Mouse (Mus musculus): ENCODE data around the gene Slc25a54.

DNA sequence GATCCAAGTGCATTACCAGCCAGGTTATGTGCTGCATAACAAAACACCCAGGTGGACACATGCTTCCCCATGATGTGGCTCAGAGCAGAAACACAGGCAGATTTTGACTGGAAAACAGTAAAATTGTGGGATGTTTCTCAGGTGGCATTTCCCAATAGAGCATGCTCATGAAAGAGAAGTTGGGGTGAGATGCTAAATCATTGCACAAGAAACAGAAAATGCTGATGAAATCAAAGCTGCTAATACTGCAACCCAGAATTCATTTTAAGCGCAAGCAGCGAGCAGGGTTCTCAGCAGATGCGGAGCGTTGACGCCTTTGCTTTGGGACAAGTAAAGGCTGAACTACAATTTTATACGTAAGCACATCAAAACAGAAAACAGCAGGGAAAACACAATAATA is 73.1 kb downstream of the Slc25a54 start:
- TF ChIP-seq CTCF (IDR thresholded peaks at IDR 0.05; ENCODE audit: low read depth) (no peak), EP300 (optimal IDR thresholded peaks at IDR 0.05) (no peak)

All from stomach, postnatal 0 days (tissue).